Mouse (Mus musculus): ENCODE data around the gene Aebp2.

DNA sequence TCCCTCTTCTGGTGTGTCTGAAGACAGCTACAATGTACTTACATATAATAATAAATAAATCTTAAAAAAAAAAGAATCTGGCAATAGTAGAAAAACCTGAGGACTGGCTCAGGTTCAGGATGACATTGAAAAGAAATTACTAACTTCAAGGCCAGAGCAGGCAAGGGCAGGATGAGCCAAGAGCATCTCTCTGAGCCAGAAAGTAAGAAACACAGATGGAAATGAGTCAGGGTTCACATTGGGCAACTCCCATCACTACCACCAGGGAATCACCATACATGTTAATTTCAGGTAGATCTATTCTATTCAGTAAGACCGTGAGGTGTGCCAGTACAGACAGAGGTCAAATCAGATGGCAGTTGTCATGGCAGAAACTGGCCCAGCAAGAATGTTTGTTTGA lies 76.1 kb downstream of the Aebp2 start:
- TF ChIP-seq CTCF (IDR thresholded peaks at IDR 0.05; ENCODE audit: control insufficient read depth, insufficient read depth, insufficient read length) (no peak), USF1 (IDR thresholded peaks at IDR 0.05; ENCODE audit: low read depth) (no peak), FOSL1 (IDR thresholded peaks at IDR 0.05; ENCODE audit: insufficient read depth, low read length, poor library complexity, severe bottlenecking) (no peak), MYOG (IDR thresholded peaks at IDR 0.05; ENCODE audit: control insufficient read depth, extremely low read depth, insufficient read length) (no peak), CEBPB (IDR thresholded peaks at IDR 0.05; ENCODE audit: low read depth) (no peak)
